Mouse (Mus musculus) neural tube, embryonic 14.5 days (tissue): ENCODE results near the gene Catsperz. TPM values are rescaled to one million over a fixed set of nuclear protein-coding genes. Genes with fewer than 3 reads are reported as not detected.
"Not testable (repeated sequence)": the region's sequence is repeated elsewhere in the genome, so short reads cannot be mapped to it uniquely, and the experiment has no call there.

Experiments
- ATAC-seq: fragments of 200-750 bp; cut with Nextera tagmentation; 2 replicates; pipeline ENCODE4 v1.8.0; 2017; ENCODE audit warnings: low read depth, mild to moderate bottlenecking, moderate TSS enrichment, moderate library complexity
- H3K27ac ChIP-seq: fragments of 300-500 bp; sonication (generic); 2 replicates; pipeline ENCODE4 v1.5.1; 2014; ENCODE audit warnings: low read depth, mild to moderate bottlenecking, control low read depth, low read length, moderate library complexity, mixed read lengths
- H3K27me3 ChIP-seq: fragments of 300-500 bp; sonication (generic); 2 replicates; pipeline ENCODE4 v1.6.1; 2014; ENCODE audit warnings: low read length; ENCODE audit not compliant: control insufficient read depth, insufficient read depth
- H3K36me3 ChIP-seq: fragments of 300-500 bp; sonication (generic); 2 replicates; pipeline ENCODE4 v1.6.1; 2014; ENCODE audit warnings: low read length, mixed read lengths; ENCODE audit not compliant: control insufficient read depth, insufficient read depth
- H3K4me1 ChIP-seq: fragments of 300-500 bp; sonication (generic); 2 replicates; pipeline ENCODE4 v1.6.1; 2014; ENCODE audit warnings: low read length; ENCODE audit not compliant: control insufficient read depth, insufficient read depth
- H3K4me2 ChIP-seq: fragments of 300-500 bp; sonication (generic); 2 replicates; pipeline ENCODE4 v1.6.1; 2014; ENCODE audit warnings: mild to moderate bottlenecking, low read depth, low read length, control low read depth
- H3K4me3 ChIP-seq: fragments of 300-500 bp; sonication (generic); 2 replicates; pipeline ENCODE4 v1.5.1; 2014; ENCODE audit warnings: low read depth, low read length, control low read depth, mixed read lengths
- H3K9ac ChIP-seq: fragments of 300-500 bp; sonication (generic); replicated peaks from 2 replicates; pipeline ENCODE4 v1.6.1; 2014; ENCODE audit warnings: low read depth, mild to moderate bottlenecking, control low read depth, low read length, mixed read lengths
- H3K9me3 ChIP-seq: fragments of 300-500 bp; sonication (generic); 2 replicates; pipeline ENCODE4 v1.6.1; 2016; ENCODE audit warnings: low read length; ENCODE audit not compliant: control insufficient read depth
- WGBS: fragments of 180-500 bp; shearing (Covaris S2); extraction: QIAGEN DNeasy Blood & Tissue Kit; methylation state at CpG from one replicate; pipeline ENCODE4 v1.1.7; 2014; 5-methylcytosine and 5-hydroxymethylcytosine counted together
- polyA plus RNA-seq: library from polyadenylated mRNA; unstranded; fragments of >200 nt; fragmentation: Nextera tagmentation; extraction: Ambion mirVana; gene quantifications from 2 replicates; pipeline ENCODE4 v1.2.1, GENCODE M21; 2014

Gene Catsperz
- polyA plus RNA-seq, 1 experiment from 2014 or later: 0.94 TPM

DNA sequence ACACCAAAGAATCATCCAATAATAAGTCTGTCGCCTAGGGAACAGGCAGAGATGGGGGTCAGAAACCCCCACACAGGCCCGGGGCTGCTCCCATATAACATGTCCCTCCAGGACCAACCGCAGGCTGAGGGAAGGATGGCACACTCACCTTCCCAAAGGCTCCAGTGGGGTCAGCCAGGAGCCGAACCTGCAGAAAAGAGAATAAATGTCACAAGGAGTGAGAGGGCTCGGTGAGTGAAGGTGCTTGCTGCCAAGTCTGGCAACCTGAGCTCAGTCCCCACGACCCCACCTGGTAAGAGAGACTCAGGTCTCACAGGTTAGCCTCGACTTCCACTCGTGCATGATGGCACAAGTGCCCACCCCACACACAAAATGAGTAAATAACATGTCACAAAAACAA is 18.1 kb downstream of the Catsperz start:
- Histone ChIP-seq H3K36me3 (peaks cover 19% of the 10 kb centered on the region), H3K4me3 (no peak overlapping the region), H3K27ac (no peak overlapping the region), H3K9ac (no peak overlapping the region), H3K4me2 (no peak overlapping the region), H3K4me1 (peaks cover 18% of the 10 kb centered on the region), H3K9me3 (no peaks in the 10 kb centered on the region), H3K27me3 (no peaks in the 10 kb centered on the region)
- 98% methylated on average over 8 of the region's 8 CpGs for WGBS
- ATAC-seq: no peak

DNA sequence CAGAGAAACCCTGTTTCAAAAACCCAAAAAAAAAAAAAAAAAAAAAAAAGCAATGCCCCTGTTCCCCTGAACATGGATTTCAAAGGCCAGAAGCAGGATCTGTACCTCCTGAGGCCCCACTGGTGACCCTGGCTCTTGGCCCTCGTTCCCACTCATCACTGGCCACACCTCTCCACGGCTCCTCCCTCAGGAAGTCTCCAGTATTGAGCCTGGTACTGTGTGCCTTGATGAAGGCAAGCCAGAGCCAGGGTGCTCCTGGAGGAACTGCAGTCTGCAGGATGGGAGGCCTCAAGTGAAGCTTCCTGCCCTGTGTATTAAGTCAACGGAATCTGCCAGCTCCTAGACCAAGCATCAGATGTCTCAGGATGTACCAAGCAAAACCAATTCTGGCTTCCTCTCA is 19.0 kb downstream of the Catsperz start:
- Histone ChIP-seq H3K4me2 (no peak overlapping the region), H3K9ac (no peak overlapping the region), H3K4me1 (peaks cover 15% of the 10 kb centered on the region), H3K36me3 (peaks cover 15% of the 10 kb centered on the region), H3K9me3 (no peaks in the 10 kb centered on the region), H3K27ac (no peak overlapping the region), H3K27me3 (no peaks in the 10 kb centered on the region), H3K4me3 (no peak overlapping the region)
- 86% methylated on average over 3 of the region's 3 CpGs for WGBS
- ATAC-seq: no peak

DNA sequence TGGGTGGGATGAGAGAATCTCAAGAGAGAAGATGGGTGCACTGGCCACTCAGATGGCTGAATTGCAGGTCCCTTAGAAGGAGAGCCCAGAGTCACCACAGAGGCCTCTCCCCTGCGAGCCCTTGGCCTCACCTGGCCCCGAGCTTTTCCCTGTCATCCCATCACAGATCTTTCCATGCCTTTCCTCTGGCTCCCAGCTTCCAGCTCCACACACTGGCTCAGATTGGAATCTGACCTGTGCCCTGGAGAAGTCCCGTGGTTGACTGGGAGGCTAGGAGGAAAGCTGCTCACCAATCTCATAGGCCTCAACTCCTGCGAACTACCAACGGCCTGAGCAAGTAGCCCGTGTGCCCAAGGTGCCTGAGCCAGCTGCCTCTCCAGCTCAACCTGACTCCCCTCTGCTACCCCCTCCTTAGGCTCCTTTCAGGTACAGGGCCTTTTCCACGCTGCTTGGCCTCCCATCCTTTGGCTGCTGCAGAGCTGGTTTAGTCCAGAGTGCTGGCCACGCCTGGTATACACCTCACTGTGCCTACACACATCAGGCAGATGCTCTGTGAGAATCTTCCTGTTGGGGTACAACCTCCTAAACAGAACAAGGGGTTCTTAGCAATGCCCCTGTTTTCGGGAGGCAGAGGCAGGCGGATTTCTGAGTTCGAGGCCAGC is 19.6 kb downstream of the Catsperz start:
- Histone ChIP-seq H3K4me3 (no peak overlapping the region), H3K36me3 (peaks cover 15% of the 10 kb centered on the region), H3K9me3 (no peaks in the 10 kb centered on the region), H3K4me1 (peaks cover 11% of the 10 kb centered on the region), H3K27ac (no peak overlapping the region), H3K4me2 (no peak overlapping the region), H3K27me3 (no peaks in the 10 kb centered on the region), H3K9ac (no peak overlapping the region)
- ATAC-seq: no peak
- WGBS: 94% methylated on average over 11 of the region's 11 CpGs

DNA sequence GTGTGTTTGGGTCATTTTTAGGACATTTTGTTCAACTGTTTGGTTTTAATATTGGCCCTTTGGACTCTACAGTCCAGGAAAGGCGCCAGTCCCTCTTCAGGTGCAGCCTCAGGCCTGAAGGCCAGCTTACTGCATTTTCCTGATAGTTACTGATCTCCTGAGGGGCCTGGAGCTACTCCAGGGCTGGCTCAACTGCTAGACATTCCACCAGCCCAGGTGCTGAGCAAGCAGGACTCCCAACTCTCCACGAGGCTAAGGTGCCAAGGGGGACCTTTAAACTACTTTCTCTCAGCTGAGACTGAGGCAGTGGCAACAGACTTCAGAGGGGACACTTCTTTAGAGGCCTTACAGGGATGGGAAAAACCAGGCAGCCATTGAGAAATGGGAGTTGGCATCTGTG is 20.3 kb downstream of the Catsperz start:
- Histone ChIP-seq H3K36me3 (peaks cover 15% of the 10 kb centered on the region), H3K4me1 (peaks cover 11% of the 10 kb centered on the region), H3K27ac (no peak overlapping the region), H3K4me2 (no peak overlapping the region), H3K4me3 (no peak overlapping the region), H3K9ac (no peak overlapping the region), H3K9me3 (no peaks in the 10 kb centered on the region), H3K27me3 (no peaks in the 10 kb centered on the region)
- 93% methylated on average over 2 of the region's 2 CpGs for WGBS
- ATAC-seq: no peak

DNA sequence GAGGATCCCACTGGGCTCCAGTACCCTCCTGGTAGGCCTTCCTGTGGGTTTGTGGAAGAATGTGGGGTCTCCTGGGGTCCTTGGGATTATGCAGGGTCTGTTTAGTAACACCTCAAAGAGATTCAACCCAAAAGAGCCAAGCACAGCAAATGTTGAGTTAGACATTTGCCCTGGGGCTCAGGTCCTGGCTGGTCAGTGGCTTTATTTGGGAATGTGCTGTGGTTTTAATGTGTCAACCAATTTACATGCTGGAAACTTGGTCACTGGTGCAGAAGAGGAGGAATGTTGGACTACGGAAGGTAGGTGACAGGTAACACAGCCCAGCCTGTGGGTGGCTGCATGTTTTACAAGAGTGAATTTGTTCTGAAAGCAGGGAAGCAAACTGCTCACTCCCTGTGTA is 22.1 kb downstream of the Catsperz start:
- Histone ChIP-seq H3K4me3 (no peak overlapping the region), H3K27me3 (no peaks in the 10 kb centered on the region), H3K36me3 (peaks cover 15% of the 10 kb centered on the region), H3K4me2 (no peak overlapping the region), H3K27ac (no peak overlapping the region), H3K9ac (no peak overlapping the region), H3K9me3 (no peaks in the 10 kb centered on the region), H3K4me1 (peaks cover 4% of the 10 kb centered on the region)
- no peak for ATAC-seq
- 96% methylated on average over 1 of the region's 1 CpGs for WGBS

DNA sequence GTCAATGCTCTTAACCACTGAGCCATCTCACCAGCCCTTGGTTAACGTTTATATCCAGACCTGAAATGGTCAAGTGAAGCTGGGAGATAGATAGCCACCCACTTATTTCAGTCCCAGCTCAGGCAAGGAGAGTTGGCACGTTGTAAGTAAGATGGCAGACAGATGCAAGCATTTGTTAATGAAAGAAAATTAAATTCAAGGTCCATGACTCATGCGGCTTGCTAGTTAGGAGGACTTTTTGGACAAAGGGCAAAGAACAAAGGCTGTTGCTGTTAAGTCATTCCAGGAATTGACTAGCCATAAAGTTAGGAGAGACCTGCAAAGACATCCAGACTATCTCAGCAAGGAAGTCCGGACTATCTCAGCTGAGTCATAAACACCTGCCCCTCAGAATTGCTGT is 25.5 kb downstream of the Catsperz start:
- Histone ChIP-seq H3K27me3 (no peaks in the 10 kb centered on the region), H3K27ac (no peak overlapping the region), H3K4me1 (no peaks in the 10 kb centered on the region), H3K4me3 (no peak overlapping the region), H3K9ac (no peak overlapping the region), H3K9me3 (no peaks in the 10 kb centered on the region), H3K4me2 (no peak overlapping the region), H3K36me3 (peaks cover 2% of the 10 kb centered on the region; the same call in 1 of the 2 replicates)
- WGBS: 76% methylated on average over 4 of the region's 4 CpGs
- ATAC-seq: no peak

DNA sequence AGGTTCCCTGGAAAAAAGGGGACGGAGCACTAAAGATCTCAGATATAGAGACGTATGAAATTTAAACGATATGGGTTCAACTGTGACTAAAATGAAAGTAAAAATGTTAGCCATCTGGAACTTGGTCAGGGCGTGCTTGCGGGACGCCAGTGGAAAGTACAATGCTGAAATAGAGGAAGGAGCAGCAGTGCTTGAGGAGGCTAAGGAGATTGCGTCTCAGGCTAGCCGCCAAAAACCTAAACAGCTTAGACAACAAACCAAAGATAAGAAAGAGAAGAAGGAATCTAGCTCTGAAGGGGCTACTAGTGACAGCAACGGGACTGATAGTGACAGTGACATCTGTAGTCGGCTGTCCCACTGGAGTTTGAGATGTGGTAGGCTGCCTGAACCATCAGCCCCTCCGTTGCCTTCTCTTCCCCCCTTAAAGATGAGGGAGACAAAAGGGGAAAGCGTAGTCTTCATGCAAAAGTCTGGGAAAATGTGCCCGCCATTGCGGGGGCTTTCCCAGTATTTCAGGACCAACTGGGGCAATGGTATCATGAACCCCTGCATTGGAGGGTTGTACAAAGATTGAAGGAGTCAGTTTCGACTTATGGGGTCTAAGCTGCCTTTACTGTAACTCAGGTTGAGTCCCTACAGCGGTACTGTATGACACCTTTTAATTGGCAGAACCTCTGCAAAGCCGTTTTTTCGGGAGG is 29.4 kb downstream of the Catsperz start:
- not testable (repeated sequence) for H3K27me3 ChIP-seq, H3K36me3 ChIP-seq, H3K4me3 ChIP-seq, H3K9me3 ChIP-seq, H3K4me2 ChIP-seq, ATAC-seq, H3K27ac ChIP-seq, H3K9ac ChIP-seq, H3K4me1 ChIP-seq
- 95% methylated on average over 18 of the region's 18 CpGs for WGBS

DNA sequence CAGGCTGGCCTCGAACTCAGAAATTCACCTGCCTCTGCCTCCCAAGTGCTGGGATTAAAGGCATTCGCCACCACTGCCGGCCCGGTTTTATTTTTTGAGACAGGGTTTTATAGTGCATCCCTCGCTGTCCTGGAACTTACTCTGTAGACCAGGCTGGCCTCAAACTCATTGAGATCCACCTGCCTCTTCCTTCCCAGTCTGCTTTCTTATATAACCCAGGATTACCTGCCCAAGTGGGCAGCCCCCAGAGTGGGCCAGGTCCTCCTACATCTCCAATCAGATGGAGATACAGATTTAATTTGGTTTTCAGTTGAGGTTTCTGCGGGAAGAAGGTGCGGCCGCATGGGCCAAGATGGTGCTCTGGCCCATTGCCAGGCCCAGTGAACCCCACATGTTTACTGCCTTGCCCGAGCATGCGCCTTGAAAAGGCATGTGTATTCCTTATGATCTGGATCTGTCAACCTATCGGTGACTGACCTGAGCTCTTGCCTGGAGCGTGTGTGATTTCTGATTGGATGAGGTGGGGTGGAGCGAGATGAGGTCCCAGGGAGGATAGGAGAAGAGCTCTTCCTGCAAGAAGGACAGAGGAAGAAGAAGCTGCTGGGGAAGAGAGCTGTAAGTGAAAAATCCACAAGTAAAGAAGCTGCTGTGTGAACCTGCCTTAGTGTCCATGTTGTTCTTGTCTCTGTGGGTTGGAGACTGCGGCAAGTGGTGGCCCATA is 31.3 kb downstream of the Catsperz start:
- no peaks in the 10 kb centered on the region for H3K4me1 ChIP-seq
- H3K36me3 ChIP-seq: no peaks in the 10 kb centered on the region
- no peaks in the 10 kb centered on the region for H3K9me3 ChIP-seq
- ATAC-seq: no peak
- H3K27ac ChIP-seq: no peak overlapping the region
- H3K27me3 ChIP-seq: no peaks in the 10 kb centered on the region
- H3K9ac ChIP-seq: no peak overlapping the region
- H3K4me2 ChIP-seq: no peak overlapping the region
- WGBS: 93% methylated on average over 14 of the region's 14 CpGs
- H3K4me3 ChIP-seq: no peak overlapping the region

DNA sequence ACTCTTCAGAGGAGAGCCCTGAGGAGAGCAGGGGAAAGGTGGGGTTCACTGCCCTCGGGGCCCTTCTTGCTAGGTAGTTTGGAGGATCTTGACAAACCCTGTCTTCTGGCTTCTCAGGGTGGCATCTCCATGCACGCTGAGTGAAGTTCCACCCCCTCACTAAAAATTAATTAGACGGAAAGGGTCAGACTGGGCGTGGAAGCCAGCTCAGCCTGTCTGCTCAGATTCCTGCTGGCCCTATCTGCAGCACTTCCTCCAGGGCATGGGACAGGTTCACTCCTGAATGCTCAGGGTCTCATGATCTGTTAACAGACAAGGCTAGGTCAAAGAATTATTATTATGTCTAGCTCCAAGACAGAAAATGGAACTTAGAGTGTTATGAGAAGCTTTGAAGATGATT is 32.7 kb downstream of the Catsperz start:
- Histone ChIP-seq H3K27ac (no peak overlapping the region), H3K4me3 (no peak overlapping the region), H3K4me2 (no peak overlapping the region), H3K9ac (no peak overlapping the region), H3K27me3 (no peaks in the 10 kb centered on the region), H3K4me1 (no peaks in the 10 kb centered on the region), H3K9me3 (no peaks in the 10 kb centered on the region), H3K36me3 (no peaks in the 10 kb centered on the region)
- ATAC-seq: no peak
- 65% methylated on average over 4 of the region's 4 CpGs for WGBS
